Mouse (Mus musculus) heart, adult 9 months (tissue): Measurements from ENCODE around the gene Prelp.
"Not testable (repeated sequence)": the region's sequence is repeated elsewhere in the genome, so short reads cannot be mapped to it uniquely, and the experiment has no call there.

Source experiments
- DNase-seq, 2 experiments: peaks; one replicate each; pipeline ENCODE4 v3.0.0; 2022; ENCODE audit warnings: low spot score in 2 of 2

Prelp gene

DNA sequence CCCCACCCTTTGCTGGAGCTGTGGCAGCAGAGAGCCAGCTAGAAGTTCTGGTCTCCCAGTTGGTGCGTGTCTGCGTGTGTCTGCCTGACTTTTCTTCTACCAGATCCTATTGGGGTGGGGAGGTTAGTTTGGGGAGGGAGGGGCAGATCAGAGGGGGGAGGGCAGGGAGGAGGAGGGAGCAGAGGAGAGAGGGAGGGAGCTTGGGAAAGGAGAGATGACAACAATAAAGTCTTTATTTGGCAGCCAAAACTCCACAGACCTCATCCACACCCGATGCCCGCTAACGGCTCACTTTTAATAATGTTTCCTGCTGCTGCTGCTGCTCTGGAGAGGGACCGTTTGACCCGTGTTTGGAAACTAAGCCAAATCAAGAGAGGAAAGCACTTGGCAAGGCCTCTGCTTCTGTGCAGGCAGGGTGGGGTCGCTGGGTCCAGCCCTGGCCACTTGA lies at the start of gene Prelp:
TSS of gene Prelp (minus strand) at position 111 of the 448 bp plus-strand sequence.
- peak; percentile 84 to 86 for DNase-seq

DNA sequence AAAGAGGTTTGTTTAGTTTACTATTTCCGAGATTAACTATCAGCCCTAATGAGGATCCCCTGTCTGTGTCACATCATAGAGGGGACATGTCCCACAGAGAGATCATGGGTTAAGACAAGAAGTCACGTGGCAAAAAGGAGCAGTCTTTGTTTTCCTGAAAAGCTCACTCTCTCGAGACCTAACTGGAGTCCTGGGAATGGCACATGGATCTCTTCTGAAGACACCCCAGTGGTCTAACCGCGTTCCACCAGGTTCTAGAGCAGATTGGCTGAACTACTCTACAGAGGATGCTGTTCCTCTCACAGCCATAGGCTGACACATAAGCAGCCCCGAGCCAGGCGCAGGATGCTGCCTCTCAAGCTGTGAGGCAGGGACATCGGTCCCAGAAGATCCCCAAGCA lies 48.2 kb upstream of the Prelp start:
- DNase-seq = no peak

DNA sequence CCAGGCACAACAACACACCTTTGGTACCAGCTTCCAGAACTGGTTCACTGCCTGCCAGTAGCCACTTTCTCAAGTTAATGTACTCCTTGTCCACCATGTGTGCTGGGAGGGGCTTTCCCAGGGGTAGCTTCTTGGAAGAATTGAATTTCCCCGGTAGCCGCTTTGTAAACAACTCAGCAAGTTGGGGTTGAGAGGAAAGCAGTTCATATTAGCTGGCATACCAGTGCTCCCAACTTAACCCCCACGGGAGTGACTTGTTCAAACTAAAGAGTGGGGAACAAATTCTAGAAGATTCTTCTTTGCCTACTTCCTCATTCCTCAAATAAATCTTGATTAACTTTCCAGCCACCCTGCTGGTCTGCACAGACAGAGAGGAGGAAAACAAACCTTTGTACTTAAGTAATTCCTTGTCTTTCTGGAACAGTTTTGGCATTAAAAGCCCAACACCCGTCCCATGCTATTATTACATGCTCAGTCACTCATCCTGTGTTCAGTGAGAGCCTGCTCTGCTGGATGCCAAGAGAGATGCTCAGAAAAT lies 47.6 kb upstream of the Prelp start:
- no peak for DNase-seq

DNA sequence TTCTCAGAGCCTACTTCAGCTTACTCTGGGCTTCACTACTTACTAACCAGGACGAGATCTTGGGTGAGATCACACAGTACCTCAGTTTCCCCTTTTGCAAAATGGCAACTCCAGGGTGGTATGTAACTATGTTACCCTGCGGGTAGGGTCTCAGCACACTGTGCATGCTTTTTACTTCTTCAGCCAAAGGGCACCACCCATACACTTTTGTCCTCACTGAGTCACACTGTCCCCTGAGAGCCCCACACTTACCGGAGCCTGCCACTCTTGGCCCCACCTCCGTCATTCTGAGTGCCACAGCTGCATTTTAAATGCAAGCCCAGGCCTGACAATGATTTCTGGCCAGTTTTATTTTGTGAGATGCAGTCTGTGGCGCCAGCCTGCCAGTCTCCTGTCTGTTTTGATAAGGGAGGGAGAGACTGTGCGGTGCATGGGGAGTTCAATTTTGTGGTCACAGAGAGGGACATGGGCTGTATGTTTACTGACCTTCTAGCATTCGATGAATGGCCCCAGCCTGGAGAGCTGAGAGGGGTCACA lies 46.3 kb upstream of the Prelp start:
- no peak for DNase-seq

DNA sequence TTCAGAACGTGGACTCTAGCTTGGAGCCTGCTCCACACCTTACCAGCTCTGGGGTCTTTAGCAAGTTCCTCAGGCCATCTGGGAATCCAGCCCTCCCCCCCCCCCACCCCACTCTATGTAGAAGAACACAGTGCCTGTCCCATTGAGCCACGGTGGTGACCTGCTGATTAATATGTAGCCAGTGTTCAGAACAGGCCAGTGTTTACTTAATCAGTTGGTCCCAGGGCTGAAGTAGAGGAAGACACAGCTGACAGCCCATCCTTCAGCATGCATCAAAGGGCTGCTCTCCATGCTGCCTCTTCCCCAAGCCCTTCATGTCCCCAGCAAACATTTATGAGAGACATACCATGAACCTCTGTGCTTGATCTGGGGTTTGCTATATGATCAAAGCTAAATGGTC lies 44.8 kb upstream of the Prelp start:
- DNase-seq = no peak

DNA sequence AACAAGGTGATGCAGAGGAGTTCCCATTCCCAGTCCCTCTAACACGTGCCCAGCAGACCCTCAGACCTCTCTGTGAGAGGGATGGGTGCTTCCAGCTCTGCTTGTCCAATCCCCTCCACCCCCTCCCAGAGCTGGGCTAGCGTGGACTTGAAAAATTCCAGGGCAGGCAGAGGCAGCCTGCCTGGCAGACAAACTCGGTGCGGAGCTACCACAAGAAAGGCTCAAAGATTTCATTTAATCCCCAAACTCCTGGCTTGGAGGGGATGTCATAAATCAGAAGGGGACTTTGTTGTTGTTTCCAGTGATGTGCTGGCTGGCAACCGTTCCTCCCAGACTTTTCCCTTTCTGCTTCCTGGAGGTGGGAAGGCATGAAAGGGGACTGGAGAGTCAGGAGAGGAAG lies 44.1 kb upstream of the Prelp start:
- no peak for DNase-seq

DNA sequence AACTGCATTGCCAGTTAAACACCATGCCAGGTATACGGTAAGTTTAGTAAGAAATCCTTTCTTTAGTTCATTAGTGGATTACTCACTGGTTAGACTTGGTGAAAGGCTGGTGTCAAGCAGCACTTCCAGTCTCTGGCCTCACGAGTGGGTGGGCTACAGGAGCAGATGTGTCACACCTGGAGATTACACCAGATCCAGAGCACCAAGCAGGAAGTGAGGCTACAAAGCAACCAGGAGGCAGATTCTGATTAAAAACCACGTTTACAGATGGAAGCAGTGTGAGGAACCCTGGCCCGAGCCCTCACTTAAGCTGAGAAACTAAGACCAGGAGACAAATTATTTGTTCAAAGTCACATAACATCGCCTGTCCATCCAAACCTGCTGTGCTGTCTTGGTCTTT lies 43.5 kb upstream of the Prelp start:
- DNase-seq = no peak

DNA sequence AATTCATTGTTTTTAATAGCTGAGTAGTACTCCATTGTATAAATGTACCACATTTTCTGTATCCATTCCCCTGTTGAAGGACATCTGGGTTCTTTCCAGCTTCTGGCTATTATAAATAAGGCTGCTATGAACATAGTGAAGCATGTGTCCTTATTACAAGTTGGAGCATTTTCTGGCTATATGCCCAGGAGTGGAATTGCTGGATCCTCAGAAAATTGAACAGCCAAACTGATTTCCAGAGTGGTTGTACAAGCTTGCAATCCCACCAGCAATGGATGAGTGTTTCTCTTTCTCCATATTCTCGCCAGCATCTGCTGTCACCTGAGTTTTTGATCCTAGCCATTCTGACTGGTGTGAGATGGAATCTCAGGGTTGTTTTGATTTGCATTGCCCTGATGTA lies 42.4 kb upstream of the Prelp start:
- not testable (repeated sequence) for DNase-seq

DNA sequence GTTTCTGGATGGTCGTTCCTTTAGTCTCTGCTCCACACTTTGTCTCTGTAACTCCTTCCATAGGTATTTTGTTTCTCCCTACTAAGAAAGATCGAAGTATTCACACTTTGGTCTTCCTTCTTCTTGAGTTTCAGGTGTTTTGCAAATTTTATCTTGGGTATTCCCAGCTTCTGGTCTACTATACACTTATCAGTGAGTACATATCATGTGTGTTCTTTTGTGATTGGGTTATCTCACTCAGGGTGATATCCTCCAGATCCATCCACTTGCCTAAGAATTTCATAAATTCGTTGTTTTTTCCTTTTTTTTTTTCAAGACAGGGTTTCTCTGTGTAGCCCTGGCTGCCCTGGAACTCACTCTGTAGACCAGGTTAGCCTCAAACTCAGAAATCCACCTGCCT lies 41.9 kb upstream of the Prelp start:
- DNase-seq = not testable (repeated sequence)

DNA sequence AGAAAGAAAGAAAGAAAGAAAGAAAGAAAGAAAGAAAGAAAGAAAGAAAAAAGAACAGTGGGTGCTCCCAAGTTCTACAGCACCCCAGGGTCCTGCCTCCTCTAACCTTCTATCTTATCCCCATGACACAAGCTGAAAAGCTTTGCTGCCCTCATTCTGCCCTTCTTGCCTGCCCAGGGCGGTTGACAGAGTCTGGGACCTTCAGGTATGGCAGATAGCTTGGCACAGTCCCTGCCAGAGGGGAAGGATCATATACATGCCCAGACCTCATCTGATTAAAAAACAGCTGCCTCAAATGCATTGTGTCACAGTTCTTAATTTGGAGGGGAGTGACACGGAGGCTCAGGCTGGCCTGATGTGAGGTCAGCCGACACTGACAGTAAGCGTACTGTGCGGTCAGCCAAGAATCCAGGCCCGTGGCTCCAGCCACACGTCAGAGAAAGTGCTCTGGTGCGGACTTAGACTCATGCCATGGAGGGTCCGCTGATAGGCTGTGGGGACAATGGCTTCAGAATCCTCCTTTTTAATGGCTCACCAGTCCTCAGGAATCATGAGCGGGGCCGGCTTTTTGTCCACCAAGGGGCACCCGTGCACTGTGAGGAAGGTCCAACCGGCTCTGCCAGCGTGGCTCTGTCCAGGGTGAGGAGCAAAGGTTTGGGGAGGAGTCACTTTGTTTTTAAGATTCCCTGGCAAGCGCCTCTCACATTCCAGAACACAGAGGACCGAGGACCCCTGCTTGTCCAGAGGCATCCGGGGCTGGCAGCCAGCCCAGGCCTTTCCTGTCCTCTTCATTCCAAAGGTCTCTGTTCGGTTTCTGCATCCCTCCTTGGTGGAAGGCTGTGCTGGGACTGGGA lies 40.3 kb upstream of the Prelp start:
- peak; percentile 86 to 88 for DNase-seq

DNA sequence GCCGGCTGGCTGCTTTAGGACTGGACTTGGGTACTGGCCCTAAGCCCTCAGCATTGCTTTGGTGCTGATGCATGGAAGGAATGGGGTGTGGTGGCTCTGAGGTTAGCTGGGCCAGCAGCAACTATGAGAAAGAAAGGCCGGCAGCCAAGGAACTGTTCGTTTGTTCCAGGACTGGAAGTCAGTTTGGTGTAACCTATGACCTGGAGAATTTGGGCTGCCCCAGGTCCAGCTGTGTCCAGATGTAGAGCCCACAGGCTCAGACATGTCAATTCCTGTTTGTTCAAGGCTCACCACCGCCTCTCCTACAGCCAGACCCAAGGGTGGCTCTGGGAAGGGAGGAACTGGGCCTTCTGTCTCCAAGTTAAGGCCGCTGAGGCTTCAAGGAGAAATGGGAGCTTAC lies 38.3 kb upstream of the Prelp start:
- peak; percentile 82 to 84 for DNase-seq

DNA sequence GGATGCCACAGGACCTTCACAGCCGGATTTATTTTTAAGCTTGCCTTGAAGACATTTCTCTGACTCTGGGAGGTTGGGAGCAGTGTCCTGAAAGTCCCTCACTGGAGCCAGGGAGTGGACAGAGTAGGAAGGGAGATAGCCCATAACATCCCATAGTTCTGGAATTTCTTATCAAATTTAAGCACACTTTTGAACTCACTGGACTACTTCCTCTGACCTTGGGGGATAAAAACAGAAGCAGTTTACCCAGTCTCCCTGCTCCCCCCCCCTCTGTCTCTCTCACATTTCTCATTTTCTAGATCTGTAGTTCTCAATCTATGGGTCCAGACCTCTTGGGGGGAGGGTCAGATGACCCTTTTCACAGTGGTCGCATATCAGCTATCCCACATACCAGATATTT lies 32.8 kb upstream of the Prelp start:
- no peak for DNase-seq

DNA sequence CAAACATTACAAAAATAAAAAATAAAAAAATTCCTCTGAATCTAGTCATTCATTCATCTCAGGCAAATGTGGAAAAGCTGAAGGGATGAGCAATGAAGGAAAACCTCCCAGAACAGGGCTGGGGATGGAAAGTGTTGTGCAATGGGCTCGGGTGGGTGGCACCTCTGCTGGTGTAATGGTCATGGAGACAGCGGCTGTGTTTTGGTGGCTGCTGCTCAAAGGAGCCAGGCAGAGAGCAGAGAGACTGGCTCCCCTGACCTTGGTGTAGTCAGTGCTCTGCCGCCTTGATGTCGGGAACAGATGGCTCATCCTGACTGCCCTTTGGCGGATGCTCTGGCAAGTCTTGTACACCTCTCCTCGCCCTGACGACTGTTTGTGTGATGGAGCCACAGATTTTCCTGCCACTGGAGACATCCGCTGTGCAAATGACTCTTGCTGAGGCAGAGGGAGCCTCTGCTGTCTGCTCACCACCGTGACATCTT lies 32.1 kb upstream of the Prelp start:
- peak; percentile 27 to 32 for DNase-seq

DNA sequence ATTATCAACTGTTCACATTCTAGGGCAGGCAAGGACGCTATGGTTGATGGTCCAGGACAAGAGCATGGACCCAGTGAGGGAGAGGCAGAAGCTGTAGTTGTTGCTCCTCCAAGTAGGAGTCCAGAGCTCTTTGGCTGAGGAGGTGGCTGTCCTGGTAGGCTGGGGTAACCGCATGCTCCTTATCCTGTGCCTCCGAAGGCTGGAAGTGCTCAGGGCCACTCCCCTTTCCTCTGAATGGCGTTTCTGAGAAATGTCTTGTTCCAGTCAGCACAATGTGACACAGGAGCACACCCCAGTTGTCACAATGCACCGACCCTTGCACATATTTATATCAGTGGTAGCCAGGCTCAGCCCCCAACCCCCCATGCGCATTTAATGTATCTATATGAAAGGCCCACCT lies 30.4 kb upstream of the Prelp start:
- no peak for DNase-seq

DNA sequence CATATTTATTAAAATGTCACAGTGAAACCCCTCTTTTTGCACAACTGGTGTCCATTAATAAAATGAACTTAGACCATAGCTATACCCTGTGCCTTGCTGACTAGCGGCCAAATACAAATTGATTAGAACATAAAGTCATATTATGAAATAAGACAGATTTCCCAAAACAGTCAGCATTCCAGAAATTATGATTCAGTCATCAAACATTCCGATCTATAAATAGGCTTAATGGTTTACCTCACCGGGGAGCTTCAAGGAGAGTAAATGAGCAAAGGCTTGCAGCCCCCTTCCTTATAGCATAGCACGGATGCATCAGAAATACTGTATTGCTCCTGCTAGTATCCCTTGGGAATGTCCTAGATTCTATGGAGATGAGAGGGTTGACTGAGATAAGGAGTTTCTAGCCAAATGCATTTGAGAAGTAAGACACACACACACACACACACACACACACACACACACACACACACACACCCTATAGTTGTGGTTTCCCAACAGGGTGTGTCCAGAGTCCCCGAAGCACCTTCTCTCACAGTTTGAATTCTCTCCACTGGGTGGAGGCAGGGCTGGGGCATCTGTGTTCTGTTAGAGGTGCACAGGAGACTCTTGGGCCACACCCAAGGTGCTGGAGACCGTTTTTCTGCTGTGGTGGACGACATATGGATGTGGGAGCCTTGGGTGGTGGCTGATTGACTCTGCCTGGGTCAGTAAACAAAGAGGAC lies 29.0 kb upstream of the Prelp start:
- no peak for DNase-seq

DNA sequence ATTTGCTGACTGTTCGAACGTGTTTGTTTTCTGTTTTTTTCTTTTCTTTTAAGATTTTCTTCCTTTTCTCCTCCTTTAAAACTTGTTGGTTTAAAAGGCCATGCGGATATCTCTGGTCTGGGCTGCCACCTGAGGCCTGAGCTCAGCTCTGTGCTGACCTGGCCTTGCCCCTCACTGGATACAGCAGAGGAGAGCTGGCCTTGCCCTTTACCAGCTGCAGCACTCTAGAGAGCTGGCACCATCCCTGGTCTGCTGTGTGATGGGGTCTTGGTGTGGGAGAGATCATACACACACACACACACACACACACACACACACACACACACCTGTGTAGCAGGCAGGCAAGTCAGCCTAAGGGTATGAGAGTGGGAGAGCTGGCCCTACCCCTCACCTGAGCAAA lies 23.9 kb upstream of the Prelp start:
- no peak for DNase-seq

DNA sequence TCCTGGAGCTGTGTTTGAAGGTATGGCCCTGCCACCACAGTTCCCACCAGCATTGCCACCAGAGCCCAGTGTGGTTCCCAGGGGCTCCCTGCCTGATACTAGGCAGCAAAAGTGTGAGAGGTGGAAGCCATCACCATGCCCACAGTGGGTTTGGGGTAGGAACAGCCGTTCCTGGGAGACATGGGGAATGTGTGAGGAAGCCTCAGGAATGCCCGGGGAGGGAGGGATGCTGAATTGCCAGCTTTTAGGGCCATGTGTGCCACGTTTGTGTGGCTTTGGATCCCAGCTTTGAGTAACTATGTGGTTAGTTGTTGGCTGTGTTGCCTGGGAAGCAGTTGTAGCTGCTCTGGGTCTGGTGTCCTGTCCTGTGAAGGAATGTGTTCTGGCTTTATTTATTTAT lies 20.7 kb upstream of the Prelp start:
- no peak for DNase-seq

DNA sequence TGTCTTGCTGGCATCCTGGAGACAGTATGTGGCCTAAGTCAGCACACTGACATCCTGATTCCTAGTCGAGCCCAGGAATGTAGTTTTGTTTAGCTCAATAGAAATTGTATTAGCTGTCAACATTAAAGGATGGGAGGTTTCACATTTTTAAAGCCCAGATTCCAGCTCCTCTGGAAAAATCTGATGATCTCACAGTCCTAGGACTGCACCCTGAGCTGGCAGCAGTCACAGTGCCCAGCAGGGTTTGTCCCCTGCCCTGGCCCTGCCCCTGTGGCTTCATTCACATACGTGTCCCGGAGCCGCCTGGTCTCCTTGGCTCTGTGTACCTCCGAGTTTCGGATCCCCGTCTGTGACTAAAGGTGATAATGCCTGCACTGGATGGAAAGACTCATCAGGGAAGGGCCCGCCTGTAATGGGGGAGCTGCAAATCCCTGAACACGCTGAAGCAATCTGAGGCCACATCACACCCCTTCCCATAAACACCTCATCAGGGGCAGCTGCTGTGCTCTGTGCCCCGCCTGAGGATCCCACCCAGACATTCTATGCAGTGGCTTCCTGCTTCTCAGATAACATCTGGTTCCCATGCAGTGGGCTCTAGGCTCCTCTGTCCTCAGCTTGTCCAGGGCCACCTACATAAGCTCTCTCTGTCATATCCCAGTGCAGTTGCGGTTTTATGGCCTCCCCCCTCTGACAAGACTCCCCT lies 20.1 kb upstream of the Prelp start:
- DNase-seq = no peak

DNA sequence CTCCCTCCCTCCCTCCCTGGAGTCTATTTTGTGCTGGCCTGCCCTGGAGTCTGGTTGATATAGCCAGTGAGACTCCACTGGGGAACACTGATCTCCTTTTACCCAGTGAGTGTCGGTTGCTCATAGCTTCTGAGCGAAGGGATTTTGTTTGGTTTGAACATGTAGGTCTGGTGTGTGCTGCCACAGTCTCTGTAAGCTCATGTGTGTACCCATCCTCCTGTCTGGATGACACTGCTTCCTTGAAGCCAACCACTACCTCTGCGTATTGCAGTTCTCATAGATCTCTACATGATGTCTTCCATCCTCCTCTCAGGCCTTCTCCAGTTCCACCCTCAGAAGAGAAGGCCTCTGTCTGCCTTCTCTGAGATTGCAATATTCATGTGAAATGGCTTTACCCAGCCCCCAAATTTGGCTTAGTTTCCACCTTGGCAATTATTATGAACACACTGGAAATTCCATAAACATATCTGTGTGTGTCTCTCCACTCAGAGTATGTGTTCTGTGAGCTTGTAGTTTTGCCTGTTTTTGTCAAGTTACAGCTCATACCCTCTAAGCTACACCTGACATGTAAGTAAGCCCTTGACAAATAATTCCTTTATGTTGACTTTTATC lies 19.4 kb upstream of the Prelp start:
- DNase-seq = no peak

DNA sequence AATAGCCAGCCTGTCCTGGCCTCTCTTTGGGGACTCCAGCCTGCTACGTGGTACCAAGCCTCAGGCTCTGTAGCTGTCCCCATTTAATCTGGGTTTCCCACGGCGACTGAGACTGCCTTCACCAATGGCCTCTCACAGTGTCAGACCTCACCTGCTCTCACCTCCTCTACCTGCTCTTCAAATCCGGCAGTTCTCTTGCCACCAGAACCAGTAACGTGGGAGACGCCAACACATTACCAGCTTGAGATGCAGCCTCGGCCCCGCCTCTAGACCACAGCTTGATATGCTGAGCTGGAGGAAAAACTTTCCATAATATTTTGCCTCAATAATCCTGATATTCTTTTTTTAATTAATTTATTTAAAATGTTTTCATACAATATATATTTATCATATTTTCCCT lies 18.5 kb upstream of the Prelp start:
- DNase-seq = no peak

DNA sequence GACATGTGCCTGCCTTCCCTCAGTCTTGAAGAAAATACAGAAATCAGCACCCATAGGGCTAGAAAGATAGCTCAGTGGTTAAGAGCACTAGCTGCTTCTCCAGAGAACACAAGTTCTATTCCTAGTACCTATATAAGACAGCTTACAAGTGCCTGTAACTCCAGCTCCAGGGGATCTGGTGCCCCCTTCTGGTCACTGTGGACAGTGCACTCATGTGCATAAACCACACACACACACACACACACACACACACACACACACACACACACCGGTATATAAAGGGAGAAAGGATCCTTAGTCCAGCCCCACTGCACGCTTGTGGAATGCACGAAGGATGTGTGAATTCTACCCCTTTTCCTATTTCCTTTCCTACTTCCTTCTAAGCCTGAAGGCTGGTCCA lies 15.0 kb upstream of the Prelp start:
- no peak for DNase-seq
